Mouse (Mus musculus): ENCODE results near the gene Vti1a. TPM values are rescaled to one million over a fixed set of nuclear protein-coding genes. Genes with fewer than 3 reads are reported as not detected.
A peak's percentile ranks its signal among the peaks of the same experiment; 100 is the strongest.

Gene Vti1a
- total RNA-seq, 2 experiments from 2014 or later: 63.5 to 68.1 TPM

DNA sequence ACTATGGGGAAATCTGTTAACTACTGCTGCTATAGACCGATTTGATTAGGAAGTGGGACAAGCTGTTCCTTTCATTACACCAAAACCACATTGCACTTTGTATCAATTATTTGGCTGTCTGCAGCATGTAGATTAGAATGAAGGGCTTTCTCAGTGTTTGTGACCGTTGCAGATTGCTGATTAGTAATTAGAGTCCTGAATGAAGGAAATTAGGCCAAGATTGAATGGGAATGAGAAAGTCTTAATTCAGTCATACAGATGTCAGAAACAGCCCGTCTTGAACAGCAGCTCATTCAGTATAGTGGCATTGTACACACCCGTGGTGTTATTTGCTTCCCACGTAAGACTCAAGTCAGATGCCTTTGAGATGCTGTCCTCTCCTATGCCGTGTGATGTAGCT, 60.2 kb downstream of the Vti1a start:
- no peak for DNase-seq (ENCODE audit: low spot score in 2 of 2)

DNA sequence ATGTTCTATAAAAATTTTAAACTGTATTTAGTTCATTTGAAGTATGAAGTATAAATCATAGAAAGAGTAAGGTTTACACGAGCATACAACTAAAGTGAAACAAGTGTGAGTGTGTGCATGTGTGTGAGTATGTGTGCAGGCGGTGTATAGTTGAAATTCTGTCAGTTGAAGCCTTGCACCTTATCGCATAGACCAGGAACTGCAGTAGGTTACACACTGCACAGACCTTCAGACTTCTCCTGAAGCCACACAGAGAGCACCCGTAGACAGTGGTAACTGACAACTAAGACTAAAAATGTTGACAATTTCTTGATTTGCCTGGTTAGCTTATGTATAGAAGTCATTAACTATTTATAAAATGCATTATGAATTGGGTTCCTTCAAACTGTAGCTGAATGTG, 61.4 kb downstream of the Vti1a start:
- no peak for DNase-seq (ENCODE audit: low spot score in 2 of 2)

DNA sequence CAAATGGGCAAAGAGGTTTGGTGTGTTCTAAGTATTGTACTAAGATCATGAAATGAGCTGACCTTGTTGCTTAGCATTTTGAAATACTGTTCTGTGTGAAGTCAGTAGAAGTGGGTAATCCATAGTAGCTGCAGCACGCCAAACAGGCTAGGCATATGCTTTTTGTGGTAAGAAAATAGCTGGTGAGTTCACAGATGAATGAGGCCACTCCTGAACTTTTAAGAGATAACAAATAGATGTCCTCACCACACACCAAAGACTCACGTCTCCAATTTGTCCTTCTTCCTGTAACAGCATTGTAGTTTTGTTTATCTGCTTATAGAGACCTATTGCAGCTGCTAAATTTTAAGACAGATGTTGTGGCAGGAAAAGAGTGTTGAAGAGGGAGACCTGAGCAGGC, 62.8 kb downstream of the Vti1a start:
- no peak for DNase-seq (ENCODE audit: low spot score in 2 of 2)

DNA sequence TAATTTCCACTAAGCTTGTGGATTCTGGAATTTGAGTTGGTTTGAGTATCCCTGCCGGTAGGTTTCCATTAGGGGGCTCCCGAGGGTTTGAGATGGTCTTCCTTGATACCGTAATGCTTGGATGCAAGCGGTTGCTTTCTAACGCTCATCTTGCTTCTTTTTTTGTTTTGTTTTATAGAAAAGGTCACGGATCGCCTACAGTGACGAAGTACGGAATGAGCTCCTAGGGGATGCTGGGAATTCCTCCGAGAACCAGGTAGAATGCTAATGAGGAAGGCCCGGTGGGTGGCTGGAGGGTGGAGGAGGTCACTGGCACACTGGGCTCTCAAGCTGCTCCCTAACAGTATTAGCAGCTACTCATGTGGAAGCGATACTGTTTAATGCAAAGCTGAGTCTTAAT, 64.7 kb downstream of the Vti1a start:
- DNase-seq (ENCODE audit: low spot score in 2 of 2): no peak

DNA sequence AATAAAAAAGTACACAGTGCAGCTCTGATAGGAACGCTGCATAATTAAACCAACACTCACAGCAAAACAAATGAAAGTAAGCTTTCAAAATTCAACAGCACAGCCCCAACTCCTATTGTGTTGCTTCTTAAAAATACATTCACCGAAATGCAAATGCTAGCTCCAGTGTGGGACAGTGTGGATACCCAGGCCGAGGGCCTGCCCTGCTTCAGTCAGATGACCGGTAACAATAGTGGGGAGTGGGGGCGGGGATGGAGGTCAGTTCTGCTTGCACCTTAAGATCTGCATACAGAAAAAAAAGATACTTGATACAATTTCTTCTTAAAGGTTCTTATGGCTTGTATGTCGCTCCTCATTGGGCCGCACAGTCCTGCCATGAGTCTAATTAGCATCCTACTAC, 65.2 kb downstream of the Vti1a start:
- DNase-seq (ENCODE audit: low spot score in 2 of 2): no peak

- DNase-seq (ENCODE audit: low spot score in 2 of 2): no peak
These were observed 66.7 kb downstream of the Vti1a start for GRCm38 (mm10) chr19:55382745-55383144.

DNA sequence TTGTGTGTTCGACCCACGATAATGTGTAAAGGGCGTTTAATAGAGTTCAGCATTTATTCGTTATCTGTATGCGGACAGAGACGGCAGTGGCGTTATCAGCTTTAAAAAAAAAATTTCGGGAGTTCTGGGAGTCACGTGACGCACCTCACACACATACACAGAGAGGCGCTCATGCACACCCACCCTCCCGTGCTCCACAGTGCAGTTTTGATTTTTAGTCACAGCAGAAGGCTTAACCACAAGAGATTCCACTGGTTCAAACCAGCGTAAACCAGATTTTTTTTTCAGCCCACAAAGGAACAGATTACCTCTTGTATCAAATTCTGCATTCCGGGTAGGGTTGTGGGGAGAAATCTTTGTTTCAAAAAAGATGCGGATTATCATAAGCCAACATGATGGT, 68.5 kb downstream of the Vti1a start:
- DNase-seq (ENCODE audit: low spot score in 2 of 2): no peak

DNA sequence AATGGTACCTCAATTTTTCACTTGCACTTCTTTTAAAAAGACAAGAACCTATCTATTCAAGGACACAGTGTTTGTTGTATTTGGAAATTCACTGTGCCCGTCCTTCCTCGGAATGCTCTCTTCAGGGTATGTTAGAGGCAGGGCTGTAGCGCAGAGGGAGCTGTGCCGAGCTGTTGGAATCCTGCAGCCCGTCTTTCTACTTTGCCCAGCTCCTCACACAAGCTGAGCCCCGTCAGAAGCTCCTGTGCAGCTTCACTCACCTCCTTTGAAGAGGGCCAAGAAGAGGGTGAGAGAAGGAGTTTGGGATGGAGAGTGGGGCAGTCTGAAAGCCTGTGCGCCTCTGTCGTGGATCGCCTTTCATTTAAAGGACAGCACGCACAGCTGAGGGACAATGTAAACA, 72.9 kb downstream of the Vti1a start:
- no peak for DNase-seq (ENCODE audit: low spot score in 2 of 2)

DNA sequence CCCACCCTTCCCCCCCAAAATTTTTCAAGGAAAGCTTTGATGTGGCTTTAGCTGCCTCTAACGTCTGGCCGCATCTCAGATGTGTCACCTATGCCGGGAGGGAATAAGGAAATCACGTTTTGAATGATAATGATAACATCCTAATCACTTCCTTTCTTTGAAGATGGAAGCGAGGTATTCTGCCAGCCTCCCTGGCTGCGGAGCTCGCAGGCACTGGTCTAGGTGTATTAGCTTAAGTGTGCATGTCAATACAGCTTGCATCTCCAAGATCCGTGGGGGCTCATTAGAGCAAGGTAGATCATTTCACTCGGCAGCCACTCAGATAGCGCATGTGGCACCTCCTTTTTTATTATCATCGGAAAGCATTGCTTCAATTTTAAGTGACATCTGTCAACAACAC, 74.2 kb downstream of the Vti1a start:
- DNase-seq (ENCODE audit: low spot score in 2 of 2): no peak

GRCm38 (mm10) chr19:55401638-55402037, 85.5 kb downstream of the Vti1a start:
- DNase-seq (ENCODE audit: low spot score in 2 of 2): no peak

GRCm38 (mm10) chr19:55408486-55408885, 92.4 kb downstream of the Vti1a start:
- no peak for DNase-seq (ENCODE audit: low spot score in 2 of 2)

GRCm38 (mm10) chr19:55411415-55411814, 95.3 kb downstream of the Vti1a start:
- DNase-seq (ENCODE audit: low spot score in 2 of 2): no peak

GRCm38 (mm10) chr19:55411894-55412293, 95.8 kb downstream of the Vti1a start:
- no peak for DNase-seq (ENCODE audit: low spot score in 2 of 2)

DNA sequence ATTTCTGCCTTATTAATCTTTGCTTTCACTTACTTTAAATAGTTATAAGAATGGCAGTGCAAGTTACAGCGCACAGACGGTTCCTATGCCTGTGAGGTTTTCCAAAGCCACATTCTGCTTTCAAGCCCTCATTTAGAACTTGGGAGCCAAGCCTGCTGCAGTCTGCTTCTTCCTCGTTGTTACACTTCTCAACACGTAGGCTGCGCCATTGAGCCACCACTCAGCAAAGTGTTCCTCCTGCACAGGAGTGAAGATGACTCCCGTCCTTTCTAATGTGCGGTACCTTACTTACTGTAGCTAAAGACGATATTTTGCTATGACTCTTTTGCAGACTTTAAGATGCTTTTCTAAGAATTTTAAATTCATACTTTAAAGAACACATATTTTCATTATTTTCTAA, 98.0 kb downstream of the Vti1a start:
- peak; percentile 31 to 48 for DNase-seq (ENCODE audit: low spot score in 2 of 2)

- DNase-seq (ENCODE audit: low spot score in 2 of 2): no peak
These were observed 102.7 kb downstream of the Vti1a start for GRCm38 (mm10) chr19:55418756-55419155.

- DNase-seq (ENCODE audit: low spot score in 2 of 2): no peak
These were observed 103.9 kb downstream of the Vti1a start for GRCm38 (mm10) chr19:55419961-55420360.

- DNase-seq (ENCODE audit: low spot score in 2 of 2): peak; percentile 67 to 78
These were observed 105.7 kb downstream of the Vti1a start for GRCm38 (mm10) chr19:55421816-55422215.

GRCm38 (mm10) chr19:55422311-55423064, 106.4 kb downstream of the Vti1a start:
- DNase-seq (ENCODE audit: low spot score in 2 of 2): no peak

- no peak for DNase-seq (ENCODE audit: low spot score in 2 of 2)
These were observed 107.1 kb downstream of the Vti1a start for GRCm38 (mm10) chr19:55423065-55423716.

DNA sequence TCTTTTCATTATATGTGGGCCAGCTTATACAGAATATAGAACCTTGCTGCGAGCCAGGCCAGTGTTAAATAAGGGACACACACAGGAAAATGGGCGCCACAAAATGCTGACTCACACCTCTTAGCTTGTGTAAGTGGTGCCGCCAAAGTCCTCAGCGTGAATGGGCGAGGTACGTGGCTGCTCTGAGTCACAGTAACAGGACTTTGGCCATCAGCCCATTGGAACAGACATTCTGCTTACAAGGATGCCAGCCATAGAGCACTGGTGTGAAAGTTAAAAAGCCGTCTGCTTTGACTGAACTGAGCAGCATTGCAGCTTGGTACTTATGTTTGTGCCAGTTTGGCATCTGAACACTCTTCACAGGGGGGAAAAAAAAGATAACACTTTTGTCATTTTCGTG, 107.9 kb downstream of the Vti1a start:
- DNase-seq (ENCODE audit: low spot score in 2 of 2): peak; percentile 77 to 85

- no peak for DNase-seq (ENCODE audit: low spot score in 2 of 2)
These were observed 108.4 kb downstream of the Vti1a start for GRCm38 (mm10) chr19:55424507-55424906.

GRCm38 (mm10) chr19:55440306-55440705, 124.2 kb downstream of the Vti1a start:
- DNase-seq (ENCODE audit: low spot score in 2 of 2): no peak

- DNase-seq (ENCODE audit: low spot score in 2 of 2): no peak
These were observed 127.5 kb downstream of the Vti1a start for GRCm38 (mm10) chr19:55443618-55444017.
